Mouse (Mus musculus): ENCODE data around the gene Rxrg.

GRCm38 (mm10) chr1:167553959-167554526, 44.1 kb upstream of the Rxrg start:
- TF ChIP-seq CTCF (IDR thresholded peaks at IDR 0.05; ENCODE audit: low read depth) (no peak), EP300 (IDR thresholded peaks at IDR 0.05; ENCODE audit: low read depth) (no peak)

Data from liver, embryonic 14.5 days (tissue).